Mouse (Mus musculus): ENCODE measurements around the gene Gnb1l. TPM values are rescaled to one million over a fixed set of nuclear protein-coding genes. Genes with fewer than 3 reads are reported as not detected.

Gnb1l gene
- 12.5 and 15.7 TPM in 2 replicates for polyA plus RNA-seq (2014; fragmentation: Nextera tagmentation; extraction: Ambion mirVana)

GRCm38 (mm10) chr16:18498558-18498990, at the start of gene Gnb1l, which contains the start of gene Rtl10:
TSS of gene Gnb1l (plus strand) at chr16:18498713.
TSS of gene Rtl10 (plus strand) at chr16:18498901.
- Histone ChIP-seq H3K4me2 (ENCODE audit: low read depth, low read length) (peak within 1 kb of the TSS; percentile 80), H3K27me3 (ENCODE audit: control insufficient read depth, insufficient read depth, low read length) (no peaks in the 10 kb centered on the region)
- ATAC-seq (ENCODE audit: low read depth), result peak; percentile 99

GRCm38 (mm10) chr16:18449005-18449404, 49.5 kb upstream of the Gnb1l start:
- Histone ChIP-seq H3K4me3 (ENCODE audit: low read depth, low read length) (no peak overlapping the region), H3K4me2 (ENCODE audit: low read depth, low read length) (no peak overlapping the region), H3K36me3 (ENCODE audit: control insufficient read depth, insufficient read depth, low read length) (peaks cover 2% of the 10 kb centered on the region; the same call in 1 of the 2 replicates), H3K9ac (replicated peaks; ENCODE audit: low read depth, low read length) (no peak overlapping the region), H3K4me1 (ENCODE audit: control insufficient read depth, insufficient read depth, low read length) (no peaks in the 10 kb centered on the region), H3K27me3 (ENCODE audit: control insufficient read depth, insufficient read depth, low read length) (no peaks in the 10 kb centered on the region), H3K9me3 (ENCODE audit: control insufficient read depth, low read length) (no peaks in the 10 kb centered on the region), H3K27ac (ENCODE audit: low read depth, low read length) (no peak overlapping the region)
- ATAC-seq (ENCODE audit: low read depth), result no peak
- WGBS, result 98% methylated on average over 4 of the region's 4 CpGs

More at GRCm38 (mm10) chr16:18498558-18498990, at the start of gene Gnb1l, which contains the start of gene Rtl10:
- Histone ChIP-seq H3K27ac (ENCODE audit: low read depth, low read length) (peak within 1 kb of the TSS; percentile 91), H3K4me3 (ENCODE audit: low read depth, low read length) (peak within 1 kb of the TSS; percentile 63), H3K36me3 (ENCODE audit: control insufficient read depth, insufficient read depth, low read length) (peaks cover 5% of the 10 kb centered on the region; the same call in 1 of the 2 replicates), H3K9ac (replicated peaks; ENCODE audit: low read depth, low read length) (peak within 1 kb of the TSS; percentile 86), H3K9me3 (ENCODE audit: control insufficient read depth, low read length) (no peaks in the 10 kb centered on the region), H3K4me1 (ENCODE audit: control insufficient read depth, insufficient read depth, low read length) (peaks cover 16% of the 10 kb centered on the region)
- under 1% methylated on average over 51 of the region's 51 CpGs for WGBS

- H3K9me3 ChIP-seq (ENCODE audit: control insufficient read depth, low read length), result no peaks in the 10 kb centered on the region
- H3K4me2 ChIP-seq (ENCODE audit: low read depth, low read length), result no peak overlapping the region
- H3K27ac ChIP-seq (ENCODE audit: low read depth, low read length), result no peak overlapping the region
- H3K27me3 ChIP-seq (ENCODE audit: control insufficient read depth, insufficient read depth, low read length), result no peaks in the 10 kb centered on the region
- no peak for ATAC-seq (ENCODE audit: low read depth)
- H3K4me1 ChIP-seq (ENCODE audit: control insufficient read depth, insufficient read depth, low read length), result no peaks in the 10 kb centered on the region
- H3K36me3 ChIP-seq (ENCODE audit: control insufficient read depth, insufficient read depth, low read length), result peaks cover 2% of the 10 kb centered on the region; the same call in 1 of the 2 replicates
- no peak overlapping the region for H3K9ac ChIP-seq (replicated peaks; ENCODE audit: low read depth, low read length)
- 61% methylated on average over 9 of the region's 9 CpGs for WGBS
- no peak overlapping the region for H3K4me3 ChIP-seq (ENCODE audit: low read depth, low read length)
Observed at GRCm38 (mm10) chr16:18451486-18452181, 46.9 kb upstream of the Gnb1l start.

- Histone ChIP-seq H3K4me3 (ENCODE audit: low read depth, low read length) (no peak overlapping the region), H3K27ac (ENCODE audit: low read depth, low read length) (no peak overlapping the region), H3K36me3 (ENCODE audit: control insufficient read depth, insufficient read depth, low read length) (peaks cover 2% of the 10 kb centered on the region; the same call in 1 of the 2 replicates), H3K27me3 (ENCODE audit: control insufficient read depth, insufficient read depth, low read length) (no peaks in the 10 kb centered on the region), H3K4me1 (ENCODE audit: control insufficient read depth, insufficient read depth, low read length) (no peaks in the 10 kb centered on the region), H3K9me3 (ENCODE audit: control insufficient read depth, low read length) (no peaks in the 10 kb centered on the region), H3K4me2 (ENCODE audit: low read depth, low read length) (no peak overlapping the region), H3K9ac (replicated peaks; ENCODE audit: low read depth, low read length) (no peak overlapping the region)
- no peak for ATAC-seq (ENCODE audit: low read depth)
- WGBS, result 81% methylated on average over 8 of the region's 8 CpGs
Observed at GRCm38 (mm10) chr16:18452361-18452862, 46.1 kb upstream of the Gnb1l start.

GRCm38 (mm10) chr16:18453846-18454245, 44.7 kb upstream of the Gnb1l start:
- Histone ChIP-seq H3K36me3 (ENCODE audit: control insufficient read depth, insufficient read depth, low read length) (peaks cover 2% of the 10 kb centered on the region; the same call in 1 of the 2 replicates), H3K9me3 (ENCODE audit: control insufficient read depth, low read length) (no peaks in the 10 kb centered on the region), H3K27me3 (ENCODE audit: control insufficient read depth, insufficient read depth, low read length) (no peaks in the 10 kb centered on the region), H3K9ac (replicated peaks; ENCODE audit: low read depth, low read length) (no peak overlapping the region), H3K4me3 (ENCODE audit: low read depth, low read length) (no peak overlapping the region), H3K4me1 (ENCODE audit: control insufficient read depth, insufficient read depth, low read length) (peaks cover 2% of the 10 kb centered on the region), H3K4me2 (ENCODE audit: low read depth, low read length) (no peak overlapping the region), H3K27ac (ENCODE audit: low read depth, low read length) (no peak overlapping the region)
- WGBS, result 69% methylated on average over 5 of the region's 5 CpGs
- no peak for ATAC-seq (ENCODE audit: low read depth)

GRCm38 (mm10) chr16:18455407-18455806, 43.1 kb upstream of the Gnb1l start:
- H3K36me3 ChIP-seq (ENCODE audit: control insufficient read depth, insufficient read depth, low read length), result no peaks in the 10 kb centered on the region
- H3K27me3 ChIP-seq (ENCODE audit: control insufficient read depth, insufficient read depth, low read length), result no peaks in the 10 kb centered on the region
- H3K9me3 ChIP-seq (ENCODE audit: control insufficient read depth, low read length), result no peaks in the 10 kb centered on the region
- no peak overlapping the region for H3K4me2 ChIP-seq (ENCODE audit: low read depth, low read length)
- H3K9ac ChIP-seq (replicated peaks; ENCODE audit: low read depth, low read length), result no peak overlapping the region
- no peak for ATAC-seq (ENCODE audit: low read depth)
- H3K4me1 ChIP-seq (ENCODE audit: control insufficient read depth, insufficient read depth, low read length), result peaks cover 17% of the 10 kb centered on the region
- no peak overlapping the region for H3K4me3 ChIP-seq (ENCODE audit: low read depth, low read length)
- WGBS, result 84% methylated on average over 6 of the region's 6 CpGs
- no peak overlapping the region for H3K27ac ChIP-seq (ENCODE audit: low read depth, low read length)

GRCm38 (mm10) chr16:18458661-18459060, 39.9 kb upstream of the Gnb1l start:
- no peak overlapping the region for H3K4me3 ChIP-seq (ENCODE audit: low read depth, low read length)
- H3K27me3 ChIP-seq (ENCODE audit: control insufficient read depth, insufficient read depth, low read length), result no peaks in the 10 kb centered on the region
- no peak overlapping the region for H3K9ac ChIP-seq (replicated peaks; ENCODE audit: low read depth, low read length)
- H3K9me3 ChIP-seq (ENCODE audit: control insufficient read depth, low read length), result no peaks in the 10 kb centered on the region
- no peaks in the 10 kb centered on the region for H3K36me3 ChIP-seq (ENCODE audit: control insufficient read depth, insufficient read depth, low read length)
- no peak overlapping the region for H3K4me2 ChIP-seq (ENCODE audit: low read depth, low read length)
- ATAC-seq (ENCODE audit: low read depth), result no peak
- H3K27ac ChIP-seq (ENCODE audit: low read depth, low read length), result no peak overlapping the region
- peaks cover 17% of the 10 kb centered on the region for H3K4me1 ChIP-seq (ENCODE audit: control insufficient read depth, insufficient read depth, low read length)

- peak; percentile 23; the same call in 1 of the 2 replicates for ATAC-seq (ENCODE audit: low read depth)
- peaks cover 17% of the 10 kb centered on the region for H3K4me1 ChIP-seq (ENCODE audit: control insufficient read depth, insufficient read depth, low read length)
- H3K9ac ChIP-seq (replicated peaks; ENCODE audit: low read depth, low read length), result peak overlapping the region; percentile 37
- H3K4me3 ChIP-seq (ENCODE audit: low read depth, low read length), result peak overlapping the region; percentile 10; the same call in 1 of the 2 replicates
- no peaks in the 10 kb centered on the region for H3K27me3 ChIP-seq (ENCODE audit: control insufficient read depth, insufficient read depth, low read length)
- peak overlapping the region; percentile 31; the same call in 1 of the 2 replicates for H3K27ac ChIP-seq (ENCODE audit: low read depth, low read length)
- no peaks in the 10 kb centered on the region for H3K9me3 ChIP-seq (ENCODE audit: control insufficient read depth, low read length)
- WGBS, result 10% methylated on average over 12 of the region's 12 CpGs
- H3K36me3 ChIP-seq (ENCODE audit: control insufficient read depth, insufficient read depth, low read length), result no peaks in the 10 kb centered on the region
- peak overlapping the region; percentile 38 for H3K4me2 ChIP-seq (ENCODE audit: low read depth, low read length)
Observed at GRCm38 (mm10) chr16:18459335-18459954, 39.1 kb upstream of the Gnb1l start.

GRCm38 (mm10) chr16:18459955-18460370, 38.5 kb upstream of the Gnb1l start:
- H3K36me3 ChIP-seq (ENCODE audit: control insufficient read depth, insufficient read depth, low read length), result no peaks in the 10 kb centered on the region
- peak; percentile 87 for ATAC-seq (ENCODE audit: low read depth)
- no peaks in the 10 kb centered on the region for H3K9me3 ChIP-seq (ENCODE audit: control insufficient read depth, low read length)
- WGBS, result under 1% methylated on average over 11 of the region's 11 CpGs
- peak overlapping the region; percentile 10; the same call in 1 of the 2 replicates for H3K4me3 ChIP-seq (ENCODE audit: low read depth, low read length)
- peak overlapping the region; percentile 31; the same call in 1 of the 2 replicates for H3K27ac ChIP-seq (ENCODE audit: low read depth, low read length)
- peaks cover 17% of the 10 kb centered on the region for H3K4me1 ChIP-seq (ENCODE audit: control insufficient read depth, insufficient read depth, low read length)
- H3K9ac ChIP-seq (replicated peaks; ENCODE audit: low read depth, low read length), result peak overlapping the region; percentile 37
- peak overlapping the region; percentile 38 for H3K4me2 ChIP-seq (ENCODE audit: low read depth, low read length)
- H3K27me3 ChIP-seq (ENCODE audit: control insufficient read depth, insufficient read depth, low read length), result no peaks in the 10 kb centered on the region

Data from neural tube, embryonic 14.5 days (tissue).